In genomic region chr12:107327107-107327770, GRCm38 (mm10) we compare ENCODE assay signal across 18 mouse cellular contexts.
"Had no signal": no experiment of that assay in that cellular context is flagged by ENCODE, and none has a peak within 500 bp of the region (broad histone marks: within the 10 kb centered on the region; RNA-seq: fewer than 3 reads in every experiment).

No protein-coding gene starts in this region.

- H3K27ac ChIP-seq: liver, embryonic 15.5 days; lung, embryonic 15.5 days; macrophage; midbrain, embryonic 13.5 days; midbrain, embryonic 15.5 days; neural tube, embryonic 12.5 days; stomach, embryonic 15.5 days; stomach, postnatal 0 days had no signal

- H3K4me1 ChIP-seq: liver, embryonic 15.5 days; lung, embryonic 15.5 days; midbrain, embryonic 15.5 days; stomach, embryonic 15.5 days had no signal

- H3K4me3 ChIP-seq: liver, embryonic 15.5 days; lung, embryonic 15.5 days; midbrain, embryonic 13.5 days; midbrain, embryonic 15.5 days; neural tube, embryonic 12.5 days; stomach, embryonic 15.5 days had no signal

- H3K4me2 ChIP-seq: liver, embryonic 15.5 days; lung, embryonic 15.5 days; midbrain, embryonic 11.5 days; midbrain, embryonic 13.5 days; midbrain, embryonic 15.5 days; neural tube, embryonic 12.5 days; stomach, embryonic 15.5 days had no signal

- H3K9me3 ChIP-seq: liver, embryonic 15.5 days; lung, embryonic 15.5 days; midbrain, embryonic 13.5 days; midbrain, embryonic 15.5 days; neural tube, embryonic 12.5 days; stomach, embryonic 15.5 days had no signal

- H3K9ac ChIP-seq: liver, embryonic 15.5 days; liver, postnatal 0 days; lung, embryonic 15.5 days; midbrain, embryonic 13.5 days; midbrain, embryonic 15.5 days; neural tube, embryonic 12.5 days; stomach, embryonic 15.5 days had no signal

- H3K36me3 ChIP-seq: liver, embryonic 15.5 days; lung, embryonic 15.5 days; midbrain, embryonic 13.5 days; midbrain, embryonic 15.5 days; neural tube, embryonic 12.5 days; stomach, embryonic 15.5 days had no signal

- ATAC-seq: liver, postnatal 0 days; lung, postnatal 0 days; midbrain, embryonic 13.5 days; midbrain, embryonic 15.5 days had no signal

- DNase-seq: liver, postnatal 0 days; lung, adult 2 months; lung, postnatal 14 days; lung, postnatal 36 days; right cerebral cortex, postnatal 14 days; thymus, adult 2 months; thymus, postnatal 25 days; thymus, postnatal 4 days had no signal

- H3K27me3 ChIP-seq: liver, embryonic 15.5 days; midbrain, embryonic 13.5 days; midbrain, embryonic 15.5 days; neural tube, embryonic 12.5 days; stomach, embryonic 15.5 days had no signal
